Mouse (Mus musculus): ENCODE data around the gene Fgfbp1.

GRCm38 (mm10) chr5:43998295-43998989, 16.9 kb upstream of the Fgfbp1 start:
- TF ChIP-seq CTCF (IDR thresholded peaks at IDR 0.05; ENCODE audit: borderline replicate concordance, extremely low read depth, insufficient read depth, insufficient read length) (no peak), POLR2A (IDR thresholded peaks at IDR 0.05; ENCODE audit: borderline replicate concordance, extremely low read depth, insufficient read depth, insufficient read length, poor library complexity, severe bottlenecking) (no peak)

Data from brain, embryonic 14.5 days (tissue).